Mouse (Mus musculus) ES-CJ7 (cell line): ENCODE measurements around the gene Spats1.
"Not testable (repeated sequence)": the region's sequence is repeated elsewhere in the genome, so short reads cannot be mapped to it uniquely, and the experiment has no call there.

Source experiments
- DNase-seq: peaks from one replicate; pipeline ENCODE4 v3.0.0; 2011; ENCODE audit warnings: low read depth, low spot score

The Spats1 gene

GRCm38 (mm10) chr17:45447063-45447462 is 28.2 kb downstream of the Spats1 start:
- DNase-seq, result no peak

GRCm38 (mm10) chr17:45445923-45446322 is 29.3 kb downstream of the Spats1 start:
- no peak for DNase-seq

GRCm38 (mm10) chr17:45434262-45434590 is 41.0 kb downstream of the Spats1 start:
- DNase-seq, result no peak

- peak; percentile 100 for DNase-seq
Measured at GRCm38 (mm10) chr17:45433419-45434261, 41.6 kb downstream of the Spats1 start, which contains the start of gene Cdc5l. TSS of gene Cdc5l (minus strand) at chr17:45433737.

- peak; percentile 33 for DNase-seq
Measured at GRCm38 (mm10) chr17:45432706-45433398, 42.4 kb downstream of the Spats1 start.

- no peak for DNase-seq
Measured at GRCm38 (mm10) chr17:45432007-45432406, 43.2 kb downstream of the Spats1 start.

GRCm38 (mm10) chr17:45417387-45417786 is 57.8 kb downstream of the Spats1 start:
- DNase-seq, result no peak

GRCm38 (mm10) chr17:45411617-45412016 is 63.6 kb downstream of the Spats1 start:
- not testable (repeated sequence) for DNase-seq

GRCm38 (mm10) chr17:45408719-45409118 is 66.5 kb downstream of the Spats1 start:
- no peak for DNase-seq

GRCm38 (mm10) chr17:45406281-45406680 is 68.9 kb downstream of the Spats1 start:
- DNase-seq, result peak; percentile 72

GRCm38 (mm10) chr17:45403207-45403606 is 72.0 kb downstream of the Spats1 start:
- peak; percentile 63 for DNase-seq

- no peak for DNase-seq
Measured at GRCm38 (mm10) chr17:45402601-45403000, 72.6 kb downstream of the Spats1 start.

- DNase-seq, result no peak
Measured at GRCm38 (mm10) chr17:45402126-45402525, 73.1 kb downstream of the Spats1 start.

GRCm38 (mm10) chr17:45401126-45401905 is 73.9 kb downstream of the Spats1 start:
- no peak for DNase-seq

- DNase-seq, result no peak
Measured at GRCm38 (mm10) chr17:45398021-45398420, 77.2 kb downstream of the Spats1 start.

- DNase-seq, result no peak
Measured at GRCm38 (mm10) chr17:45397541-45397940, 77.7 kb downstream of the Spats1 start.

GRCm38 (mm10) chr17:45394612-45395011 is 80.6 kb downstream of the Spats1 start:
- no peak for DNase-seq

GRCm38 (mm10) chr17:45393765-45394164 is 81.5 kb downstream of the Spats1 start:
- no peak for DNase-seq
